Mouse (Mus musculus): ENCODE results near the gene Unc13a. TPM values are rescaled to one million over a fixed set of nuclear protein-coding genes. Genes with fewer than 3 reads are reported as not detected.
A peak's percentile ranks its signal among the peaks of the same experiment; 100 is the strongest.

Gene Unc13a
- polyA plus RNA-seq, 1 experiment from 2014 or later: 13.9 TPM

GRCm38 (mm10) chr8:71580201-71580600, 91.4 kb downstream of the Unc13a start:
- Histone ChIP-seq H3K4me1 (ENCODE audit: control insufficient read depth, insufficient read depth, low read length) (no peaks in the 10 kb centered on the region), H3K4me3 (ENCODE audit: low read depth, low read length) (no peak overlapping the region), H3K9ac (ENCODE audit: low read length) (no peak overlapping the region), H3K36me3 (ENCODE audit: control insufficient read depth, insufficient read depth, low read length) (peaks cover 52% of the 10 kb centered on the region), H3K27me3 (replicated peaks; ENCODE audit: control insufficient read depth, insufficient read depth, low read length) (no peaks in the 10 kb centered on the region), H3K27ac (ENCODE audit: low read depth, low read length) (no peak overlapping the region), H3K9me3 (replicated peaks; ENCODE audit: control insufficient read depth, low read length) (no peaks in the 10 kb centered on the region), H3K4me2 (ENCODE audit: low read length) (no peak overlapping the region)
- ATAC-seq (peak; percentile 26; the same call in 1 of the 2 replicates), DNase-seq (ENCODE audit: low spot score) (peak; percentile 38)
- 23% methylated on average over 9 of the region's 9 CpGs for WGBS

- H3K4me3 ChIP-seq (ENCODE audit: low read depth, low read length): no peak overlapping the region
- H3K9me3 ChIP-seq (replicated peaks; ENCODE audit: control insufficient read depth, low read length): no peaks in the 10 kb centered on the region
- 72% methylated on average over 14 of the region's 14 CpGs for WGBS
- H3K9ac ChIP-seq (ENCODE audit: low read length): no peak overlapping the region
- no peaks in the 10 kb centered on the region for H3K27me3 ChIP-seq (replicated peaks; ENCODE audit: control insufficient read depth, insufficient read depth, low read length)
- ATAC-seq: no peak
- H3K4me1 ChIP-seq (ENCODE audit: control insufficient read depth, insufficient read depth, low read length): no peaks in the 10 kb centered on the region
- DNase-seq (ENCODE audit: low spot score): no peak
- no peak overlapping the region for H3K27ac ChIP-seq (ENCODE audit: low read depth, low read length)
- peaks cover 45% of the 10 kb centered on the region for H3K36me3 ChIP-seq (ENCODE audit: control insufficient read depth, insufficient read depth, low read length)
- no peak overlapping the region for H3K4me2 ChIP-seq (ENCODE audit: low read length)
Observed at GRCm38 (mm10) chr8:71579476-71579875, 92.1 kb downstream of the Unc13a start.

- peaks cover 40% of the 10 kb centered on the region for H3K36me3 ChIP-seq (ENCODE audit: control insufficient read depth, insufficient read depth, low read length)
- H3K27ac ChIP-seq (ENCODE audit: low read depth, low read length): no peak overlapping the region
- no peaks in the 10 kb centered on the region for H3K4me1 ChIP-seq (ENCODE audit: control insufficient read depth, insufficient read depth, low read length)
- H3K27me3 ChIP-seq (replicated peaks; ENCODE audit: control insufficient read depth, insufficient read depth, low read length): no peaks in the 10 kb centered on the region
- H3K4me2 ChIP-seq (ENCODE audit: low read length): no peak overlapping the region
- H3K9me3 ChIP-seq (replicated peaks; ENCODE audit: control insufficient read depth, low read length): no peaks in the 10 kb centered on the region
- no peak overlapping the region for H3K9ac ChIP-seq (ENCODE audit: low read length)
- WGBS: 70% methylated on average over 1 of the region's 1 CpGs
- ATAC-seq: no peak
- no peak overlapping the region for H3K4me3 ChIP-seq (ENCODE audit: low read depth, low read length)
- DNase-seq (ENCODE audit: low spot score): no peak
Observed at GRCm38 (mm10) chr8:71579009-71579408, 92.5 kb downstream of the Unc13a start.

GRCm38 (mm10) chr8:71577856-71578387, 93.6 kb downstream of the Unc13a start:
- no peak overlapping the region for H3K27ac ChIP-seq (ENCODE audit: low read depth, low read length)
- no peak overlapping the region for H3K4me2 ChIP-seq (ENCODE audit: low read length)
- no peak overlapping the region for H3K9ac ChIP-seq (ENCODE audit: low read length)
- H3K27me3 ChIP-seq (replicated peaks; ENCODE audit: control insufficient read depth, insufficient read depth, low read length): no peaks in the 10 kb centered on the region
- DNase-seq (ENCODE audit: low spot score) (no peak), ATAC-seq (no peak)
- WGBS: 67% methylated on average over 4 of the region's 4 CpGs
- H3K4me3 ChIP-seq (ENCODE audit: low read depth, low read length): no peak overlapping the region
- peaks cover 4% of the 10 kb centered on the region; the same call in 1 of the 2 replicates for H3K4me1 ChIP-seq (ENCODE audit: control insufficient read depth, insufficient read depth, low read length)
- H3K9me3 ChIP-seq (replicated peaks; ENCODE audit: control insufficient read depth, low read length): no peaks in the 10 kb centered on the region
- peaks cover 30% of the 10 kb centered on the region for H3K36me3 ChIP-seq (ENCODE audit: control insufficient read depth, insufficient read depth, low read length)

- H3K27ac ChIP-seq (ENCODE audit: low read depth, low read length): no peak overlapping the region
- no peaks in the 10 kb centered on the region for H3K9me3 ChIP-seq (replicated peaks; ENCODE audit: control insufficient read depth, low read length)
- no peaks in the 10 kb centered on the region for H3K27me3 ChIP-seq (replicated peaks; ENCODE audit: control insufficient read depth, insufficient read depth, low read length)
- no peak overlapping the region for H3K4me3 ChIP-seq (ENCODE audit: low read depth, low read length)
- DNase-seq (ENCODE audit: low spot score): no peak
- peaks cover 7% of the 10 kb centered on the region; the same call in 1 of the 2 replicates for H3K36me3 ChIP-seq (ENCODE audit: control insufficient read depth, insufficient read depth, low read length)
- no peak overlapping the region for H3K9ac ChIP-seq (ENCODE audit: low read length)
- 85% methylated on average over 1 of the region's 1 CpGs for WGBS
- ATAC-seq: no peak
- peaks cover 20% of the 10 kb centered on the region for H3K4me1 ChIP-seq (ENCODE audit: control insufficient read depth, insufficient read depth, low read length)
- H3K4me2 ChIP-seq (ENCODE audit: low read length): no peak overlapping the region
Observed at GRCm38 (mm10) chr8:71575020-71575419, 96.5 kb downstream of the Unc13a start.

- Histone ChIP-seq H3K27me3 (replicated peaks; ENCODE audit: control insufficient read depth, insufficient read depth, low read length) (no peaks in the 10 kb centered on the region), H3K9ac (ENCODE audit: low read length) (no peak overlapping the region), H3K36me3 (ENCODE audit: control insufficient read depth, insufficient read depth, low read length) (peaks cover 2% of the 10 kb centered on the region; the same call in 1 of the 2 replicates), H3K4me2 (ENCODE audit: low read length) (no peak overlapping the region), H3K9me3 (replicated peaks; ENCODE audit: control insufficient read depth, low read length) (no peaks in the 10 kb centered on the region), H3K4me1 (ENCODE audit: control insufficient read depth, insufficient read depth, low read length) (peaks cover 20% of the 10 kb centered on the region), H3K4me3 (ENCODE audit: low read depth, low read length) (no peak overlapping the region), H3K27ac (ENCODE audit: low read depth, low read length) (no peak overlapping the region)
- 71% methylated on average over 7 of the region's 7 CpGs for WGBS
- ATAC-seq (no peak), DNase-seq (ENCODE audit: low spot score) (no peak)
Observed at GRCm38 (mm10) chr8:71574426-71574825, 97.1 kb downstream of the Unc13a start.

Small RNA genes lying within 50 kb of the gene (microRNA-seq; reads per million reads assigned to microRNA genes)
- 0.93 reads per million for gene Mir6769b

Other genes starting within 250 kb of the Unc13a start
- 75.7 and 93.7 TPM in 2 replicates for gene Abhd8, start 208.1 kb downstream of the Unc13a start, polyA plus RNA-seq (2014; fragmentation: Nextera tagmentation; extraction: Ambion mirVana)
- 185 and 214 TPM in 2 replicates for gene Mrpl34, start 206.8 kb downstream of the Unc13a start, polyA plus RNA-seq (2014; fragmentation: Nextera tagmentation; extraction: Ambion mirVana)
- gene Dda1, start 202.6 kb downstream of the Unc13a start, polyA plus RNA-seq (2014; fragmentation: Nextera tagmentation; extraction: Ambion mirVana): 207 and 225 TPM in 2 replicates
- gene Ano8, start 185.8 kb downstream of the Unc13a start, polyA plus RNA-seq (2014; fragmentation: Nextera tagmentation; extraction: Ambion mirVana): 5.4 and 6.3 TPM in 2 replicates
- 2.2 and 3.8 TPM in 2 replicates for gene Gtpbp3, start 183.7 kb downstream of the Unc13a start, polyA plus RNA-seq (2014; fragmentation: Nextera tagmentation; extraction: Ambion mirVana)
- 5.8 and 6.8 TPM in 2 replicates for gene Plvap, start 160.0 kb downstream of the Unc13a start, polyA plus RNA-seq (2014; fragmentation: Nextera tagmentation; extraction: Ambion mirVana)
- 0.11 and 0.13 TPM in 2 replicates for gene Ccdc194, start 146.0 kb downstream of the Unc13a start, polyA plus RNA-seq (2014; fragmentation: Nextera tagmentation; extraction: Ambion mirVana)
- gene Bst2, start 134.3 kb downstream of the Unc13a start, polyA plus RNA-seq (2014; fragmentation: Nextera tagmentation; extraction: Ambion mirVana): 2.2 and 2.8 TPM in 2 replicates
- gene Mvb12a, start 128.8 kb downstream of the Unc13a start, polyA plus RNA-seq (2014; fragmentation: Nextera tagmentation; extraction: Ambion mirVana): 65.7 and 71.6 TPM in 2 replicates
- gene Tmem221, start 112.9 kb downstream of the Unc13a start, polyA plus RNA-seq (2014; fragmentation: Nextera tagmentation; extraction: Ambion mirVana): not detected in 2 replicates
- gene Nxnl1, start 105.2 kb downstream of the Unc13a start, polyA plus RNA-seq (2014; fragmentation: Nextera tagmentation; extraction: Ambion mirVana): not detected in 2 replicates
- gene Slc27a1, start 102.9 kb downstream of the Unc13a start, polyA plus RNA-seq (2014; fragmentation: Nextera tagmentation; extraction: Ambion mirVana): 25.8 and 31.5 TPM in 2 replicates
- gene Pgls, start 79.6 kb downstream of the Unc13a start, polyA plus RNA-seq (2014; fragmentation: Nextera tagmentation; extraction: Ambion mirVana): 233 and 279 TPM in 2 replicates
- 4.1 and 4.5 TPM in 2 replicates for gene Fam129c, start 74.1 kb downstream of the Unc13a start, polyA plus RNA-seq (2014; fragmentation: Nextera tagmentation; extraction: Ambion mirVana)
- gene Colgalt1, start 60.8 kb downstream of the Unc13a start, polyA plus RNA-seq (2014; fragmentation: Nextera tagmentation; extraction: Ambion mirVana): 45.3 and 47.2 TPM in 2 replicates
- 1.4 and 2.1 TPM in 2 replicates for gene Jak3, start 4.5 kb upstream of the Unc13a start, polyA plus RNA-seq (2014; fragmentation: Nextera tagmentation; extraction: Ambion mirVana)
- gene Insl3, start 17.5 kb upstream of the Unc13a start, polyA plus RNA-seq (2014; fragmentation: Nextera tagmentation; extraction: Ambion mirVana): 0.63 TPM in 1 of 2 replicates, not detected in the other
- 0.10 and 0.22 TPM in 2 replicates for gene B3gnt3, start 30.0 kb upstream of the Unc13a start, polyA plus RNA-seq (2014; fragmentation: Nextera tagmentation; extraction: Ambion mirVana)
- 38.6 and 47.4 TPM in 2 replicates for gene Fcho1, start 54.0 kb upstream of the Unc13a start, polyA plus RNA-seq (2014; fragmentation: Nextera tagmentation; extraction: Ambion mirVana)
- 9.1 and 9.3 TPM in 2 replicates for gene Zfp709, start 210.3 kb upstream of the Unc13a start, polyA plus RNA-seq (2014; fragmentation: Nextera tagmentation; extraction: Ambion mirVana)
- 15.4 and 19.7 TPM in 2 replicates for gene Zfp882, start 236.9 kb upstream of the Unc13a start, polyA plus RNA-seq (2014; fragmentation: Nextera tagmentation; extraction: Ambion mirVana)
- gene Zfp617, start 236.9 kb upstream of the Unc13a start, polyA plus RNA-seq (2014; fragmentation: Nextera tagmentation; extraction: Ambion mirVana): 31.6 and 32.1 TPM in 2 replicates

Measured in forebrain, embryonic 14.5 days (tissue).